Mouse (Mus musculus): Measurements from ENCODE around the gene Slc1a3. TPM values are rescaled to one million over a fixed set of nuclear protein-coding genes. Genes with fewer than 3 reads are reported as not detected.

The Slc1a3 gene
- polyA plus RNA-seq, 1 experiment from 2014 or later, result 29.0 TPM

DNA sequence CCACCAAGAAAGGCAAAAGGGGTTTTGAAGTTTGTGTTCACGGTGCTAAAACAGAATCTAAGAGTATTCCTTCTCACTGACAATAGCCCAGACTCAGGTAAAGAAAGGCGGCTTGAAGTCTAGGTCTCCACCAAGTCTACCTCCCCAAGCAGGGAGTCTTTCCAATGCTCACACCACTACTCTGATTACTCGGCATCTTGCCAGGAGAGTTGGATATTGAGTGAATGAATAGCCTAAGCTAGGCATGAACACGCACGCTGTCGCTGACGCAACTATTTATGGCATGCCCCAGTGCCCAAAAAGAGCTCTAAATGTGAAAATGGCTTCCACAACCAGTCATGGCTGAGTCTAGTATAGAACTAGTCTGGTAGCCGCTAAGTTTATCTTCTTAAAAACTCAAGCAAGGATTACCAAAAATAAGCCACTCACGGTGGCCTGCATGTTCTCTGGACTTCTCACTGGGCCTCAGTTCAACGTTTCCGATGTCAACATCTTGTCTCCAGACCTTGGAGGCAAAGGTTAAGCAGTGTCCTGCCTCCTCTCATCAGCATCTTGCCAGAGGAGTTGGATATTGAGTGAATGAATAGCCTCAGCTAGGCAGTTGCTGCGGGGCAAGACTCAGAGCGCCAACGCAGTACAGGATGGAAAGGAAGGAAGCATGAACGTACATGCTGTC, 44.8 kb downstream of the Slc1a3 start:
- H3K9me3 ChIP-seq, result no peaks in the 10 kb centered on the region
- no peak for DNase-seq (ENCODE audit: extremely low spot score, low spot score)
- no peaks in the 10 kb centered on the region for H3K36me3 ChIP-seq (replicated peaks)
- peaks cover 7% of the 10 kb centered on the region; the same call in 1 of the 2 replicates for H3K27me3 ChIP-seq (ENCODE audit: poor library complexity, severe bottlenecking)
- H3K4me3 ChIP-seq, result no peak overlapping the region
- H3K4me1 ChIP-seq, result peaks cover 28% of the 10 kb centered on the region
- 93% methylated on average over 15 of the region's 15 CpGs for WGBS
- H3K27ac ChIP-seq, result no peak overlapping the region

DNA sequence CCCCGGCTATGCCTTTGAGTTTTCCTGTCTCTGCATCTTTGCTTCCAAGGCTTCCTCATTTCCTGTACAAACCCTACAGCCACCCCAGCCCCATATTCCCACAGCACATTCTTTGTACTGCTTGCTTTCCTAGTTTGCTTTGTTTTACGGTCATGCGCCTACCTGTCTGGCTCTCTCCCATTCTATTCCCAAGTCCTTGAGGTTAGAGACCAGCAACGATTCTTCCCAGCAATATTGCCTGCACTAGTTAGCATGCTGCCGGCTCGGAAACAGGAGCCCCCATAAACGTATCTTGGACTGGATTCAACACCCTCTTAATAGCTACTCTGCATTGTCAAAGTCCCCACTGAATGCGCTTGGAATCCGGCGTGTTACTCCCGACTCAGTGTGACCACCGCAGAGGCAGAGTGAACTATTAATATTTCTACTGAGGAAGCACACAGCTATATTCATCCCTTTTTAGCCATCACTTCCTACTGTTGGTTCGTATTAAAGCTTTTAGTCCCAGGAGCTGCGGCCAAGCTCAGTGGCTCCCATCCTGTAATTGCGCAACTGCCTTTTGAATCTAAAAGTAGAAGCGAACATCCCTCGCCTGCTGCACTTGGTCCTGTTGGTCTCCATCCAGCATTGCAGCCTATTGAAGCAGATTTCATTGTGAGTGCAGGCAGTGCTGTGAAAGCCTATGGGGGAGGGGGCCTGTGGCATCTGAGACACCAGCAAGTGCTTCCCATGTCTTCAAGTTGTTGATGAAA, 47.0 kb downstream of the Slc1a3 start:
- Histone ChIP-seq H3K9me3 (no peaks in the 10 kb centered on the region), H3K36me3 (replicated peaks) (no peaks in the 10 kb centered on the region), H3K27ac (peak overlapping the region; percentile 48; the same call in 1 of the 2 replicates), H3K4me1 (peaks cover 51% of the 10 kb centered on the region), H3K4me3 (no peak overlapping the region), H3K27me3 (ENCODE audit: poor library complexity, severe bottlenecking) (peaks cover 7% of the 10 kb centered on the region; the same call in 1 of the 2 replicates)
- no peak for DNase-seq (ENCODE audit: extremely low spot score, low spot score)
- WGBS, result 85% methylated on average over 17 of the region's 17 CpGs

- Histone ChIP-seq H3K36me3 (replicated peaks) (no peaks in the 10 kb centered on the region), H3K4me3 (no peak overlapping the region), H3K27ac (peak overlapping the region; percentile 35; the same call in 1 of the 2 replicates), H3K4me1 (peaks cover 58% of the 10 kb centered on the region), H3K27me3 (ENCODE audit: poor library complexity, severe bottlenecking) (peaks cover 7% of the 10 kb centered on the region; the same call in 1 of the 2 replicates), H3K9me3 (no peaks in the 10 kb centered on the region)
- whole genome bisulfite sequencing, result 75% methylated on average over 6 of the region's 6 CpGs
- DNase-seq (ENCODE audit: extremely low spot score, low spot score), result no peak
Measured at GRCm38 (mm10) chr15:8661856-8662255, 48.7 kb downstream of the Slc1a3 start.

DNA sequence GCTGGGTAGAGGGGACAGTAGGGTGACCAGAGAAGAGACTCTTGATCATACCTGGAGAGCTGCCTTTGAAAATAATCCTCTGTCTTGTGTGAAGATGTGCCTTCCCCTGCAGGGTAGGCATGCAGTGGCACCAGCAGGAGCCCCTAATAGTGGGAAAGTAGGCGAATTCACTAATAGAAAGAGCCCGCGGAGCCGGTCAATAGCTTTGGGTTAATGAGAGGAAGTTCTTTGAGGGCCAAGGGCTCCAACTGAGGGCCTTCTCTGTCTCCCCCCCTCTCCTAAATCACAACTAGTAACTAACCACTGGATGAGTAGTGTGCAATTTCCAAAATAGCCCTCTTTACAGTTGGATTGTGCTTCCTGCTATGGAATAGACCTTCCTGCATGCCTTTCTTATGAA, 50.6 kb downstream of the Slc1a3 start:
- DNase-seq (ENCODE audit: extremely low spot score, low spot score), result no peak
- WGBS, result 29% methylated on average over 4 of the region's 4 CpGs
- H3K4me3 ChIP-seq, result peak overlapping the region; percentile 1; the same call in 1 of the 2 replicates

GRCm38 (mm10) chr15:8659483-8659971, 51.0 kb downstream of the Slc1a3 start:
- H3K27me3 ChIP-seq (ENCODE audit: poor library complexity, severe bottlenecking), result peaks cover 7% of the 10 kb centered on the region; the same call in 1 of the 2 replicates
- DNase-seq (ENCODE audit: extremely low spot score, low spot score), result peak; percentile 46
- 9% methylated on average over 8 of the region's 8 CpGs for WGBS
- H3K4me1 ChIP-seq, result peaks cover 61% of the 10 kb centered on the region
- H3K36me3 ChIP-seq (replicated peaks), result no peaks in the 10 kb centered on the region
- H3K4me3 ChIP-seq, result peak overlapping the region; percentile 1; the same call in 1 of the 2 replicates
- peak overlapping the region; percentile 80 for H3K27ac ChIP-seq
- no peaks in the 10 kb centered on the region for H3K9me3 ChIP-seq

More for the DNA sequence above, 50.6 kb downstream of the Slc1a3 start:
- Histone ChIP-seq H3K27me3 (ENCODE audit: poor library complexity, severe bottlenecking) (peaks cover 7% of the 10 kb centered on the region; the same call in 1 of the 2 replicates), H3K9me3 (no peaks in the 10 kb centered on the region), H3K27ac (peak overlapping the region; percentile 80), H3K36me3 (replicated peaks) (no peaks in the 10 kb centered on the region), H3K4me1 (peaks cover 61% of the 10 kb centered on the region)

- DNase-seq (ENCODE audit: extremely low spot score, low spot score), result no peak
Measured at GRCm38 (mm10) chr15:8658086-8658980, 52.2 kb downstream of the Slc1a3 start.

DNA sequence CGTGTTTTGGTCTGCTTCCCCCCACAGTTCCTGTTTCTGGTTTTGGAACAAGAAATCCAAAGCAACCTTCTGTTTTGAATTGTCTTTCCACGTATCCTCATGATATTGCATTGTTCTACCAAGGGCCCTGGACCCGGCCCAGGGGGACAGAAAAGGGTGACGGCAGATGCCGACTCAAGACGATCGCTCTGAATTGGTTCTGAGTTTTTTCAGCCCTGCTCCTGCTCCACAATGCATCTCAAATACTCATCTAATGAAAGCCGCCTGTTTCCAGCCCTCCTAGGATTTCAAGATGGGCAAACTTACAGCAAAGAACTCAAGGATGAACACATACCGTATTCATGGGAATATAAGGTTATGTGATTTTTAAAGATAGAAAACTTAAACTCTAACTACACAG, 55.3 kb downstream of the Slc1a3 start:
- Histone ChIP-seq H3K27me3 (ENCODE audit: poor library complexity, severe bottlenecking) (no peaks in the 10 kb centered on the region), H3K4me1 (peaks cover 27% of the 10 kb centered on the region), H3K36me3 (replicated peaks) (no peaks in the 10 kb centered on the region), H3K4me3 (no peak overlapping the region), H3K9me3 (no peaks in the 10 kb centered on the region), H3K27ac (0 out of 2 replicates have a peak overlapping the region, but pooled peaks have one; percentile 44)
- DNase-seq (ENCODE audit: extremely low spot score, low spot score), result no peak
- WGBS, result 70% methylated on average over 9 of the region's 9 CpGs

More at GRCm38 (mm10) chr15:8658086-8658980, 52.2 kb downstream of the Slc1a3 start:
- Histone ChIP-seq H3K27ac (peak overlapping the region; percentile 70), H3K4me1 (peaks cover 52% of the 10 kb centered on the region), H3K4me3 (no peak overlapping the region), H3K9me3 (no peaks in the 10 kb centered on the region), H3K27me3 (ENCODE audit: poor library complexity, severe bottlenecking) (peaks cover 7% of the 10 kb centered on the region; the same call in 1 of the 2 replicates), H3K36me3 (replicated peaks) (no peaks in the 10 kb centered on the region)
- 76% methylated on average over 8 of the region's 8 CpGs for WGBS

- no peaks in the 10 kb centered on the region for H3K9me3 ChIP-seq
- 91% methylated on average over 8 of the region's 8 CpGs for WGBS
- H3K27me3 ChIP-seq (ENCODE audit: poor library complexity, severe bottlenecking), result no peaks in the 10 kb centered on the region
Measured at GRCm38 (mm10) chr15:8652637-8653036, 57.9 kb downstream of the Slc1a3 start.

DNA sequence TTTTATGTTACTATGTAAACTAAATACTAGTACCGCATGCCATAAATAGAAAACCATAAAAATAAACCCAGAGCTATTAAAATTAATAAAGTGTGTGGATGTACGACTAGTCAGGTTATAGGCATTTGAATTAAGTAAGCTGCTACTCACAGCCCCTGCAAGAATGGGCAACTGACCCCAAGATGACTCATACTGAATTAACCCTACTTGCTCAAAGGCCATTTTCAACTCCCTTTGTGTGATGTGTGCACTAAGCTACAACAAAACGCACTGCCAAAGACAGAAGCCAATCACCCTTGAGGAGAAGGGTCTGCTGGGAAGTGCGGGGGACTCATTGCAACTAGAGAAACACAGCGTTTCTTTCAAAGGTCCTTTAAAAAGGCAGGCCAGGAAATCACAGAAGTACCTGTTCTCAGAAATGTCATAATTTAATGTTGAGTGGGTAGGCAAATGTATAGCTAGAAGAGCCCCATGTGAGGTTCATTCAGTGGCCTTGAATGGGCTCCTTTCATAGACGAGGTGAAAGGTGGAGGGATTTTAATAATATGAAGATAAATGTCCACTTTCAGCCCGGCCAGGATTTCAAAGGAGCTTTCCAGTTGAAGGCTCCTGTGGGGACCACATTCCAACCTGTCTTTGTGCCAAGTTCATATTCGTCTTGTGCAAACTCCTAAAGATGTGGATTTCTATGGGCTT, 66.4 kb downstream of the Slc1a3 start:
- no peak overlapping the region for H3K4me3 ChIP-seq
- H3K36me3 ChIP-seq (replicated peaks), result peaks cover 29% of the 10 kb centered on the region
- peak overlapping the region; percentile 22; the same call in 1 of the 2 replicates for H3K27ac ChIP-seq
- WGBS, result 64% methylated on average over 8 of the region's 8 CpGs
- no peak for DNase-seq (ENCODE audit: extremely low spot score, low spot score)
- no peaks in the 10 kb centered on the region for H3K27me3 ChIP-seq (ENCODE audit: poor library complexity, severe bottlenecking)
- peaks cover 14% of the 10 kb centered on the region for H3K4me1 ChIP-seq
- no peaks in the 10 kb centered on the region; the same call in 1 of the 2 replicates for H3K9me3 ChIP-seq

More at GRCm38 (mm10) chr15:8652637-8653036, 57.9 kb downstream of the Slc1a3 start:
- no peak for DNase-seq (ENCODE audit: extremely low spot score, low spot score)
- Histone ChIP-seq H3K27ac (no peak overlapping the region), H3K4me3 (no peak overlapping the region), H3K4me1 (peaks cover 4% of the 10 kb centered on the region; the same call in 1 of the 2 replicates), H3K36me3 (replicated peaks) (no peaks in the 10 kb centered on the region; the same call in 1 of the 2 replicates)

- Histone ChIP-seq H3K4me1 (peaks cover 10% of the 10 kb centered on the region), H3K27me3 (ENCODE audit: poor library complexity, severe bottlenecking) (no peaks in the 10 kb centered on the region), H3K4me3 (no peak overlapping the region), H3K27ac (no peak overlapping the region), H3K9me3 (no peaks in the 10 kb centered on the region; the same call in 1 of the 2 replicates), H3K36me3 (replicated peaks) (peaks cover 45% of the 10 kb centered on the region)
- WGBS, result 85% methylated on average over 2 of the region's 2 CpGs
- no peak for DNase-seq (ENCODE audit: extremely low spot score, low spot score)
Measured at GRCm38 (mm10) chr15:8639856-8640255, 70.7 kb downstream of the Slc1a3 start.

GRCm38 (mm10) chr15:8638568-8639325, 71.8 kb downstream of the Slc1a3 start:
- no peak overlapping the region for H3K27ac ChIP-seq
- no peaks in the 10 kb centered on the region; the same call in 1 of the 2 replicates for H3K9me3 ChIP-seq
- no peak overlapping the region for H3K4me3 ChIP-seq
- no peak for DNase-seq (ENCODE audit: extremely low spot score, low spot score)
- no peaks in the 10 kb centered on the region for H3K4me1 ChIP-seq
- H3K27me3 ChIP-seq (ENCODE audit: poor library complexity, severe bottlenecking), result no peaks in the 10 kb centered on the region
- WGBS, result 93% methylated on average over 15 of the region's 15 CpGs
- H3K36me3 ChIP-seq (replicated peaks), result peaks cover 45% of the 10 kb centered on the region
